Mouse (Mus musculus) embryo, embryonic 10 days (tissue): ENCODE measurements around the gene Clk3.

Experiments
- DNase-seq: peaks from one replicate; pipeline ENCODE4 v3.0.0-alpha.2; 2015; ENCODE audit warnings: low spot score

The Clk3 gene

DNA sequence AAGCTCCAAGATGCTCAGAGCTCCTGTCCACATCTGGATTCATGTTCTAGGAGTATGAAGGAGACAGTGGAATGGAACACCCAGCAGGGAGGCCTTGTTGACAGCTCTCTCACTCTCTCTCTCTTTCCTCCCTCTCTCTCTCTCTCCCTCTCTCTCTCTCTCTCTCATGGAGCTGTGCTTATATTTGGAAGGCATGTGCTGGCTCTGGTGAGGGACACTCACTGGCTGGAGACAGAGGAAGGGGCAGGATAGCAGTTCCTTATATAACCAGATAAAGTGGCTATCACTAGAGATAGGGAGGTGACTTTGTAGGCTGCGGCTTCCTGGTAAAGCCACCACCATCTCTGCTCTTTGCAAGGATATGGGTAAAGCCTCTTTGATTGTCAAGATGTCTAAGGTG lies 4.6 kb upstream of the Clk3 start:
- no peak for DNase-seq

DNA sequence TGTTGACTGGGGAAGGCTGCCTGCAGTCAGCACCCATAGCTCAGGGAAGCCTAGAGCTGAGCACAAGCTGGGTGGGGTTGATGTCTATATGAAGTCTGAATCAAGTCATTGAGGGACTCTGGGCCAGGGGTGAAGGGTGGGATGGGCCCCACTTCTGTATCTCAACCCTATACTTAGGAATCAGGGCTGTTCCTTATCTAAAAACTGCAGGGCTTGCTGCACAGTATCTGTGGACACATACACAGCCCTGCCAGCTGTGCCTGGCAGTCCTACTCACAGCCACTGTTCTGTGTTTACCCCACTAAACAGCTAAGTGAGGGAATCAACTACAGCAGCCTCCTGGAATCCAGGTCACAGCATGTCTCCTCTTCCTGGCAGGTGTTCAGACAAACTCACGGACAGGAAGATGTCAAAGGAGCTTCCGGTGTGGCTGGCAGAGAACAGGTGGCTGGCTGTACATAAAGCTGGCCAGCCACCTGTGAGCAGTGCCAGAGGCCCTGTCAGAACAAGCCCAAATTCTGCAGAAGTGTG lies 3.9 kb upstream of the Clk3 start:
- no peak for DNase-seq

DNA sequence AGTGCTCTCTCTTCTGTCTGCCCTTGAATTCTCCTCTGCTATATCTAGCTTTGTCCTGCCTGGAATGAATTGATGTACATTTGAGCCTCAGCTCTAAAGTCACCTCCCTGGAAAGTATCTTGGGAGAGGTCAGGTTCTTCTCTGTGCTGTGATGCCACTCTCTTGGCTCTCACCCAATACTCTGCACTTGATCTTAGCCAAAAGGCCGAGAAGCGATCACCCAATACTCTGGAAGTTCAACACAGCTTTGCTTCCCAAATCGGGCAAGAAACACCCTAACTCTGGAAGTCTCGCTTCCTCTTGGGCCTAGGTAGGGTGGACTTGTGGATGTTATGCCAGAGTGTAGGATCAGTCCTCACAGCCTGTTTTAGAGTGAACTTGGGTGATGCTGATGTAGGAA lies 1.6 kb upstream of the Clk3 start:
- DNase-seq, result no peak

DNA sequence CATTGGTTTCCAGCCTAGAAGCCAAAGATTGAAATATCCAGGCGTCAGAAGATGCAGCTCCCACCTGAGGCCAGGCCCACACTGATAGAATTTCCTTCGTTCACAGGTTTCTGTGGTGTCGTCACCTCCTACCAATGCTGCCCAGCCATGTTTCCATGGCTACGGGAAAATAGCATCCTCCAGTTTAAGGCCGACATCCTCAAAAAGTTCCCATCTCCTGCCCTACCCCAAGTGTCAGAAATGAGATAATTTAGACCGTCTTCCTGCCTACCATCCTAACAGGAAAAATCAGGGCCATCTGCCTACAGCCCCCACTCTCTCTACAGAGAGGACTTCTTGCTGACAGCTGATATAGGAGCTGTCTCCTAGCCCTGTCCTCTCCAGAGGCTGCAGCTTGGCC lies 771 bp upstream of the Clk3 start:
- no peak for DNase-seq

DNA sequence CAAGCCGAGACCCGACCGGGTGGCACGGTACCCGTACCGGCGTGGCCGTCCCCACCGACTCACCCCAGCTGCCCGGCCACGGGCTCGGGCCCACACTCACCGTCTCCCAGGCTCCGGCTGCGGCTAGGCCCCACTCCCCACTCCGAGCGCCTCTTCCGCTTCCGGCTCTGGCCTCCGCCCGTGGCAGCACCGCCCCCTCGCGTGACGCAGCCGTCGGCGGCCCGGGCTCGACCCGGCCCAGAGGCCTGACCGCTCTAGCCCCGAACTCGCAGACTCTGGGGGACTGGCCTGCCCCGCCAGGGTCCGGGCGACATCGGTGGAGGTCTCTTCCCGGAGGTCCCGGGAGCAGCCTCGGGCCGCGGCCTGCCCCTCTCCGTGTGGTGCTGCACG lies 691 bp downstream of the Clk3 start:
- DNase-seq, result peak; percentile 96

DNA sequence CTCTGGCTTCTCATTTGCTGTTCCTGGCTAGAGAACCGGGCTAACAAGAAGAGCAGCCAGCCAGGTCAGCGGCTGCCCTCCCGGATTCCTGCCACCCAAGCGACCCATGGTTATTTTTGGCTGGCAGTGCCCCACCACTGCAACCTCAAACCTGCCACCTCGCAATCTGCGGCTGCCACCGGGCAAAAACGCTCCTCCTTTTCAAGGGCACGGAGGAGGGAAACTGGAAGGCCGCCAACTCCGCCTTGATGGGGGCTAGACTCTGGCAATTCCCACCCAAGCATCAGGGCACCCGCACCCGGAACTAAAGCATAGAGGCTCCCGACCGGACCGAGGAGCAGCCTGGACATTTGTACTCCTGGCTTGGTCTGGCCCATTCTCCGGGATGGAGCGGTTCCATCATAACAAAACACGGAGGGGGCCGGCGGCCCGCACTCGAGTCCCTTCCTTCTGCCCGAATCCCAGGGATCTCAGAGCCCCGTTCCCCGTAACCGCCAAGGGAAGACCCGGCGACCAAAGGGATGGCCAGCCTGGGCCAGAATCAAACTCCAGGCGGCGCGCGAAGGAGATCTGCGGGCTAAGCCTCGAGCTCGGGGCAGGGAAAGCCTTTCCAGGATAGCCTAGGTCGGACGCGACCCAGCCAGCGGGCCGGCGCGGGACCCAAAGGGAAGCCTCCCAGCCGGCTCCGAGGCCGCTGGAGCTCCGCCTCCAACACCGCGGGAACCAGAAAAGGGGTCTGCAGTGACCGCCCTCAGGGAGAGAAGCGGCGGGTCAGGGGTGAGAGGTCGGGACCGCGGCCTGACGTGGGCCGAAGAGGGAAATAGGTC lies 1.3 kb downstream of the Clk3 start:
- peak; percentile 78 for DNase-seq

DNA sequence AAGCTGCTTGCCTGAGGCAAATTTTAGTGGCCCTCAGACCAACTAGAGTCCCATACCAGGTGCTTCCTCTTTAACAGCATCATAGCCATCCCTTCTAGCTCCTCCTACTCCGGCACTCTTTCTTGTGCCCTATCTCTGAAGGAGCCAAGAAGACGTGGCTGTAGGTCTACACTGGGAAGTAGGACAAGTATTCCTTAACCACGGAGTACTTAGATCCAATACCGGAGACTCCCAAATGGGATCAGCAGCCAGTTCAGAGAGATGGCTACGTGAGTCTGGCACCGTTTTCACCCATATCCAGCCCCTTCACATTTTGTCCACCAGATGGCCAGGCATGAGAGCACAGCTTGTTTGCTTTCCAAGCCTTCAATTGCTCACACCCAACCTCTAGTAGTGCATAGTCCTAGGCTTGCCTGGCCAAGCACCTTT lies 3.1 kb downstream of the Clk3 start:
- DNase-seq, result peak; percentile 56

DNA sequence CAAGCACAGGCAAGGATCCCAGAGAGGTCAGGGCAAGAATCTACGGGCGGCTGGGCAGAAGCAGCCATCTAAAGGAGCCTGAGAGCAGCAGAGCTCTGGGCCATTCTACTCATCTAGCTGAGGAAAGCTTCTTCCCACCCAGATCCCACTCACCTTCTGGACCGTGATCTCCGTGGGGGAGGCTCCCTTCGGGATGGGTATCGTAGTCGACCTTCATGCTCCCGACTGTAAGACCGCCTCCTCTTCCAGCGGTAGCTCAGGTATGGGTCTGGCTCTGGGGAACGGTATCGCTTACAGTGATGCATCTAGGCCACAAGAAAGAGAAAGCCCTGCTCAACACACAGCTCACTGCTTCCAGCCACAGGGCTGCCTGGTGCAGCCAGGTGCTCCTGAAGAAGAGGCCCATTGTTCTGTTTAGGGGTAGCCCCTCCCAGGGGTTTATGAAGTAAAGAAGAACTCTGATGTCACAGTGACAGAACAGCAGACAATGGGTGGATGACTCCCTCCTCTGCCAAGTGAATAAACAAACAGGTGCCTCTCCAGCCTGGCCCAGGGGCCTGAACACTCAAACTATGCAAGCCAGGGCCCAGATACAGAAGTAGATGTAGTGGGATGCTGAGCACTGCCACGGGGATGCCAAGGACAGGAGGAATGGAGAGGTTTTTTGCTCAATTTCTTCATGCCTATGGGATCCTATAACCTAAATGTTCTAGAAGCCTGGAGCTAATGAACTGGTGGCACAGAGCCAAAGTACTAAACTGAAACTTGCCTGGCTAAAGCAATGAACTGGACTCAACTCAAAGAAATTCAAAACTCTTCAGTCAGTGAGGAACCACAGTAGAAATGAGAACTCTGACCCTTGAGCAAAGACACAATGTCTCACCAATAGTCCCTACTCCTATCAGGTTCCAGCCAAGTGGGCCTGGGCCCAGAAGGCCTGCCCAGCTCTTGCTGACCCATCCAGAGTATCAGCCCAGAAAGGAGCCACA lies 3.8 kb downstream of the Clk3 start:
- no peak for DNase-seq

DNA sequence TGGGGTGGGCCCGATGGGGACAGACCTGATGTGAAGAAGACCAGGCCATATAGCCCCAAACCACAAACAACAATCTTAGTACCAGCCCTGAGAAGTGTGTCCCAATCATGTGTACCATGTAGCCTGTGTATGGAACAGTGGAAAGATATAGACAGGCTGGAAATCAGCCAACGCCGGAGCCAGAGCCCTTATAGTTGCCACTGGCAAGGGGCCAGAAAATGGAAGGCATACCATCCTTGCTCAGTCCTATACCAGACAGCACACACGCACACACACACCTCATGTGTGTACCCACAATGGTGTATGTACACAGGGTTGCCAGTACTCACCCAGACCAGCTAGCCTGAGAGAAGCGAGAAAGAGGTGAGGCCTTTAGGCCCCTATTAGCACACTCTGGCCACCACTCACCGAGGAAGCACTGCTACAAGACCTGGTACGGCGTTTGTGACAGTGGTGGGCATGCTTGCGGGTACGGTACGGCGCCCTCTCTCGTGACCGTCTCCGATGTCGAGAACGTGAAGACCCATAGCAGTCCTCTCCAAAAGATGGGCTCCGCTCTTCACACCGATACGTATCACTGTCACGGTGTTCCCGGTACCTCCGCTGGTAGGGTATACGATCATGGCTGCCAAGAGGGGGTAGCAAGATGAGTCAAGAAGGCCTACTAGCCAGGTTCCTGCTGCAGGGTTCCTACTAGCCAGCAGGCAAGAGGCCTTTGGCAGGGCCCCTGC lies 5.1 kb downstream of the Clk3 start:
- no peak for DNase-seq

DNA sequence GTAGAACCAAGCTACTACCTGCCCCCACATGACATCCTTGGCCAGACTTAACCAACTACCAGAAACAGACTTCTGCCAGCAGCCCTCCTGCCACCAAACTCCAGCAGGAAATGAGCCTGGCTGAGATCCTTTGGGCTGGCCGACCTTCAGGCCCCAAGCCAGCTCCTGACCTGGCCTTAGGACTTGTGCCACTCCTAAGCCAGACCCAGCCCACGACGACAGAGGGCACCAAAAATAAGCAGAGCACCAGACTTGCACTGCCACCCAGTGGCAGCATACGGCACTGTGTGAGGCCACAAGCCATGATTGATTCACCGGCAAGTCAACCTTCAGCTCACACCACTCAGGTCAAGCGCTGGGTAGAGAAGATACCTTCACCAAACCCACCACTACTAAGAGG lies 6.4 kb downstream of the Clk3 start:
- DNase-seq, result peak; percentile 73

DNA sequence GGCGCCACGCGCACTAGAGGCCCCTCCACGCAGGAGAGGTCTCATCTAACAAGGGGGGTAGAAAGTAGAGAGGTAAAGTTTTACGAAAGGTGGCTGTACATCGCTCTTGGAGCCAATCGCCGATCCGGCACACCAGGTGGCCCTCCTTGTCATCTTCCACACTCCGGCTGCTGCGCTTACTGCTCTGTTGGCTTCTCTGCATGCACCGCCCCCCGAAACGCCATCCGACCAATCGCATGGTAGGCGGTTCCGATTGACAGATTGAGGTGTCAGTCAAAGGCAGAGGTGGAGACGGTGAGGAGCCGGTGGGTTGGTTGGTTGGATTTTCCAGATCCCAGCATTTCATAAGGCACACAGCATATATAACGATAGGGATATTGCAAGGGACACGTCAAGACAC lies 7.1 kb downstream of the Clk3 start:
- peak; percentile 36 for DNase-seq

DNA sequence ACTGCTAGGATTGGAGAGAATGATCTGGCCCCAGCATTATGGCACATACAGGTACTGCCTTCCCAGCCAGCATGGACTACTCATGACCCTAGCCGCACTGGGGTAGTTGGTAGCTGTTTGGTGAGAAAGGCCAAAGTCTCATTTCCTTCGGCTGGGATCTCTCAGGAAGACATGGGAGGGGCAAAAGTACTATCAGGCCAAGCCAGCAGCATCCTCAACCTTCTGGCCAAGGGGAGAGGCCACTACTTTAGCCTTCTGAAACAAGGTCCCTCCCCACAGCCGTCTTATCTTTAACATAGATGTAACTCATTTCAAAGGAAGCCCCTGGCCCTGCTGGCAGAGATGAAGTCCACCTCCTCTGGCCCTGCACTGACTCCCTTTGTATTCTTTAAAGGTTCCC lies 8.1 kb downstream of the Clk3 start:
- no peak for DNase-seq

DNA sequence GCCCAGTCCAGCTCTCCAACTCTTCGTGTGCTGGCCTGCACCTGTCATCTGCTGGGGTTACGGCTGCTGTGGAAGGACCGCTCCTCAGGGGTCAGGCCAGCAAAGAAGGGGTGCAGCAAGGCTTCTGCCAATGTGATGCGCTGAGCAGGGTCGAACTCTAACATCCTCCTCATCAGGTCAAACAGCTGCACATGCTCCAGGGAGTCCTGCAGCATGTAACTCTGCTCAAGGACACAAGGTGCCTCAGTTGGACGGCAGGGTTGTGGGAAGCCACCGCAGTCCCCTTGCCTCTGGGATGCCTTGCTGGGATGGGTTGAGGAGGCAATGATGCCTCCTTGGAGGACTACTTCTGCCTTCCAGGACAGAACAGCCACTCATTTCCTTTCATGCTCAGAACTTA lies 14.8 kb downstream of the Clk3 start:
- DNase-seq, result no peak

DNA sequence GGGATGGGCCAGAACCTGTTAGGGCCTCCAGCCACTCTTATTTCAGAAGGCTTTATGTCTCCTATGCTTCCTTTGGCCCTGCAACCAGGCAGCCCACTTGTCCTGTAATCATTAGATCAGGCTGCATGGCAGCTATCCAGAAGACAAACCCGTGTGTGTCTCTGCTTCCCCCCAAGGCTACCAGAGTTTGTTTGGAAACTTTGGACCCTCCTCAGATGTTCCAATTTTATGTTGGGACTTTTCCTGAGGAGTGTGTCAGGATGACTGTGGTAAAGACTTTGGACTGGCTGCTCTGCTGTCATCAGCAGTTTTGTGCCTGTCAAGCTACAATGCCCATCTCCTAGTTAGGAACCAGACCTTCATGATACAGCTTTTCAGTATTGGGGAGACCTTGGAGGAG lies 16.8 kb downstream of the Clk3 start:
- DNase-seq, result no peak

DNA sequence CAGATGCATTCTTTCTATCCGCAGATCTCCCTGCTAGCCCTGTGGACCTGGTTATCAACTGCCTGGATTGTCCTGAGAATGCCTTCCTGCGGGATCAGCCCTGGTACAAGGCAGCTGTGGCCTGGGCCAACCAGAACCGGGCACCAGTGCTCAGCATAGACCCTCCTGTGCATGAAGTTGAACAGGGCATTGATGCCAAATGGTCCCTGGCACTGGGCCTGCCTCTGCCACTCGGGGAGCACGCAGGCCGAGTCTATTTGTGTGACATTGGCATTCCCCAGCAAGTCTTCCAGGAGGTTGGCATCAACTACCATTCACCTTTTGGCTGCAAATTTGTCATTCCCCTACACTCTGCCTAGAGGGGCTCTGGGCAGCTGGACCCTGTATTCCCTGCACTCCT lies 17.5 kb downstream of the Clk3 start:
- DNase-seq, result no peak

DNA sequence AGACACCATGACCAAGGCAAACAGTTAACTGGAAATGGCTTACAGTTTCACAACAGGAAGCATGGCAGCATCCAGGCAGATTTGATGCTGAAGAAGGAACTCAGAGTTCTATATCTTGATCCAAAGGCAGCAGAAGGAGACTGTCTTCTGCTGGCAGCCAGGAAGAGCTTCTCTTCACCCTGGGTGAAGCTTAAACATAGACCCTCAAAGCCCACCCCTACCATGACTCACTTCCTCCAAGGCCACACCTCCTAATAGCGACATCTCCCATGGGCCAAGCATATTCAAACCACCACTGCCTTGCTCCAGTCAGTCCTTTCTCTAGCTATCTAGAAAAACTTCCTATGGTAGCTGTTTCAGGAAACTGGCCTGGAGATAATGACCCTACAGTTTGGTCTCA lies 18.6 kb downstream of the Clk3 start:
- DNase-seq, result no peak

DNA sequence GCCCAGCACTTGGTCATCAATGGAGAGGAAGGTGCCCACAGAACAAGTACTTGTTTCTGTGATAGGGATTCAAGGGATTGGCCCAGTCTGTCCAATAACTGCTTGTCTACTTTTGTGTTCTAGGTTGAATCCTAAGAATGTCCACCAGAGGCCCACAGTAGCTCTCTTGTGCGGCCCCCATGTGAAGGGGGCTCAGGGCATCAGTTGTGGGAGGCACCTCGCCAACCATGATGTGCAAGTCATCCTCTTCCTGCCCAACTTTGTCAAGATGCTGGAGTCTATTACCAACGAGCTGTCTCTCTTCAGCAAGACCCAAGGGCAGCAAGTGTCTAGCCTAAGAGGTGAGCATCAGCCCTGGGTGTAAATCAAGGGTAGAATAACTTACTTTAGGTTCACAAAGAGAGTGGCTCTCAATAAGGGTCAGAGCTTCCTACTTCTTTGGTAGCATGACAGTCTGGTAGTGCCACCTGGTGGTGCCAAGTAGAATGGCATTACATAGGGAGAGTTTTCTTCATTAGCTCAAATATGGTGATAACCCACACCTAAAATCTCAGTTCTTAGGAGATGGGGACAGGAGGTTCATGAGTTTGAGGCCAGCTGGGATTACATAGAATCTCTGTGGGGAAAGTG lies 21.1 kb downstream of the Clk3 start:
- peak; percentile 77 for DNase-seq

DNA sequence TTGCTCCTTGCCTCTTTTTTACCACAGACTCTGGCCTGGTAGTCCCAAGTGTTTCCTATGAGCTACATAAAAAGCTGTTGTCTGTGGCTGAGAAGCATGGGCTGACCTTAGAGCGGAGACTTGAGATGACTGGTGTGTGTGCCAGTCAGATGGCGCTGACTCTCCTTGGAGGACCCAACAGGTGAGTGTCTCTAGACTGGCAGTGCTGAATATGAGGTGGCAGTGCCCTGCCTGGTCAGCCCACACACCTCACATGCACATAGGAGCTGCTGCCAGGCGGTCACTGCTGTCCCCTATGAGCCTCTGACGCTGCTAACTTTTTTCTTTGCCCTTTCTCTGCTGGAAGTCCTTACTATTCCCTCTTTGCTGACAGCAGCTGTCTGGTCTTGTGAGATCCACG lies 25.8 kb downstream of the Clk3 start:
- DNase-seq, result no peak

DNA sequence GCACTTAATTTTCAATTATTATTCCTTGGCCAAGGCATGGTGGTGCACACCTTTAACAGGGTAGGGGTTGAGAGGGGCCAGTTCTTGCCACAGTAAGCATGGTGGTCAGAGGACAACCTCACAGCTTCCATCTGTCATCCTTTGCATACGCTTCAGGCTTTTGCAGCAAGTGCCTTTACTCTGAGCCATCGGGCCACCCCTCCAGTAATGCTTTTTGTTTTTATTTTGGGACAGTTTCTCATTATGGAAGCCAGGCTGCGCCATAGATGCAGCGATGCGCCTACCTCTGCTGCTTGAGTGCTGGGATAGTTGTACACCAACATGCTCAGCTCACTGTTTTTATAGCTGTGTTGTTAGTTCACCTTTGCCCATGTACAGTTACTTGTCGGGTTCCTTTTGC lies 32.1 kb downstream of the Clk3 start:
- DNase-seq, result no peak

DNA sequence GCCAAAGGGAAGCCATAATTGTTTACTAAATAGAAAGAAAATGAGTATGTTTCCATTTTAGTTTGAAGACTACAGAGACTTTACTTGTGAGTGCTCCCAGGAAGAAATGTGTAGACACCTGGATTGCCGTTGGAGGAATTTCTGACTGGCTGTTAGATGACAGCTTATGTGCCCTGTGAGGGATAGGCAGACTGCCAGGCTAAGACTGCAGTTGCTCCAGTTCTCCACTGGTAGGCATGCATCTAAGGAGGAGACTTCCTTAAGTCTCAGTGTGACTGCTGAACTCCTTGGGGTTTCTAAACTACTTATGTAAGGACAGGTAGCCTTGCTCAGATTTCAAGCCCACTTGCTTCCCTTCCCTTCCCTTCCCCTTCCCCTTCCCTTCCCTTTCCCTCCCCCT lies 37.3 kb downstream of the Clk3 start:
- no peak for DNase-seq

DNA sequence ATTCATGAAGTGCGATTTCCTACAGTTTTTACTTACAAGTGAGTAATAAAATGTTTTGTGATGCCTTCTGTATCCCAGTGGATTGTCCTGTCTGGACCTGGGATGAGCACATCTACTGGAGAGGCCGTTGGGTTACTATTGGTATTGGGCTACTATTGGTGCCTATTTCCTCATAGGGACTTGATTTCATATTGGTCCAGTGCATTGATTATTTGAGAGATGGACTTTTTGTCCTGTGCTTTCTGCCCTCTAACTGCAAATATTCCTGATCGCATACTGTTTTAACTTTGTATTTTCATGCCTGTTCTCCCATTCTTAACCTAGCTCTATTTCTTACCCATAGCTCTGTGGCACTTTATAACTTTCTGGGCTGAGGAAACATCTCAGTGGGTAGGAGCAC lies 41.0 kb downstream of the Clk3 start:
- DNase-seq, result no peak

DNA sequence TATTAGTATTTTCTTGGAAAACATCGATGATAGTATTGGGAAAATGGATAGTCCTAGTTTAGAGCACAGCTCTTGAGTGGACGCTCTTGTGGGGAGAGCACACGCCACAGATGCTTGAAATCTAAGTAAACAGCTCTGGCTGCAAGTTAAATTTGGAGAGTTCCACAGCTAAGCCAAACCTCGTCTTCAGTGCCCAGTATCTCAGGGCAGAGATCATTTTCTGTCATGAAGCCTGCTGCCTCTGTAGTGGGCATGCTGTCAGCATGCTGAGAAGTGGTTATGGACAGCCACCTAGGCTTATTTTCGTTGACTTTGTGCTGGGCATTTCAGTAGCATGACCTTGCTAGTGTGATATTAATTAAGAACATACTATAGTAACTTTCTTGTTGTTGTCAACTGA lies 41.9 kb downstream of the Clk3 start:
- no peak for DNase-seq
